7 mouse cellular contexts compared by ENCODE assay signal in genomic region chr16:97997383-97997731, GRCm38 (mm10). TPM values are rescaled to one million over a fixed set of nuclear protein-coding genes. Genes with fewer than 3 reads are reported as not detected.
DNase-seq lines count a peak whose midpoint lies in the region; ATAC-seq and TF ChIP-seq lines count a peak whose summit lies in the region.
"Not testable (repeated sequence)": the region's sequence is repeated elsewhere in the genome, so short reads cannot be mapped to it uniquely, and the experiment has no call there.

No protein-coding gene starts in this region.

- H3K4me3 ChIP-seq in cerebellum, adult 2 months (replicated peaks; ENCODE audit: insufficient read depth, low read depth, low read length), result peak overlapping the region; percentile 96
- H3K4me3 ChIP-seq in forebrain, embryonic 12.5 days (replicated peaks), result peak overlapping the region; percentile 57
- H3K4me3 ChIP-seq in heart, embryonic 15.5 days, result peak overlapping the region; percentile 67
- peak overlapping the region; percentile 53 for H3K4me3 ChIP-seq in intestine, postnatal 0 days (ENCODE audit: low read depth, low read length)
- H3K4me3 ChIP-seq in liver, adult 2 months (ENCODE audit: insufficient read depth, low read depth, low read length), result peak overlapping the region; percentile 69
- H3K4me3 ChIP-seq in megakaryocyte, embryonic 14.5 days (replicated peaks), result peak overlapping the region; percentile 94
- H3K4me3 ChIP-seq in neural tube, embryonic 15.5 days (replicated peaks), result peak overlapping the region; percentile 58

- H3K27ac ChIP-seq in cerebellum, adult 2 months (ENCODE audit: insufficient read depth, low read length); forebrain, embryonic 12.5 days; liver, adult 2 months (replicated peaks; ENCODE audit: insufficient read depth, low read depth, low read length): not testable (repeated sequence)
- peak overlapping the region; percentile 91 for H3K27ac ChIP-seq in heart, embryonic 15.5 days
- peak overlapping the region; percentile 86 for H3K27ac ChIP-seq in intestine, postnatal 0 days (ENCODE audit: low read depth, low read length)
- peak overlapping the region; percentile 76; the same call in 1 of the 2 replicates for H3K27ac ChIP-seq in neural tube, embryonic 15.5 days (replicated peaks)

- ATAC-seq in forebrain, embryonic 12.5 days (ENCODE audit: low FRiP score), result not testable (repeated sequence)
- peak; percentile 36 for ATAC-seq in heart, embryonic 15.5 days (replicated peaks; ENCODE audit: insufficient number of reproducible peaks, insufficient read depth, low FRiP score, low read depth)
- ATAC-seq in intestine, postnatal 0 days, result peak; percentile 29
- peak; percentile 83 for ATAC-seq in neural tube, embryonic 15.5 days (ENCODE audit: low FRiP score)

- DNase-seq in cerebellum, adult 2 months, result not testable (repeated sequence)
- peak; percentile 15 for DNase-seq in liver, adult 2 months (ENCODE audit: extremely low read depth, low read depth, low spot score)

- H3K27me3 ChIP-seq in cerebellum, adult 2 months (ENCODE audit: control insufficient read depth, insufficient read depth, low read length); forebrain, embryonic 12.5 days; heart, embryonic 15.5 days; intestine, postnatal 0 days (replicated peaks; ENCODE audit: control insufficient read depth, insufficient read depth, low read length); liver, adult 2 months (ENCODE audit: control insufficient read depth, insufficient read depth, low read length); megakaryocyte, embryonic 14.5 days (replicated peaks); neural tube, embryonic 15.5 days (replicated peaks): not testable (repeated sequence)

- H3K4me2 ChIP-seq in forebrain, embryonic 12.5 days, result peak overlapping the region; percentile 81
- H3K4me2 ChIP-seq in heart, embryonic 15.5 days, result peak overlapping the region; percentile 81
- H3K4me2 ChIP-seq in intestine, postnatal 0 days (replicated peaks; ENCODE audit: low read depth), result peak overlapping the region; percentile 73
- peak overlapping the region; percentile 86 for H3K4me2 ChIP-seq in neural tube, embryonic 15.5 days

- not testable (repeated sequence) for H3K79me2 ChIP-seq in liver, adult 2 months (ENCODE audit: control insufficient read depth, insufficient read depth, low read length)

- not testable (repeated sequence) for H3K36me3 ChIP-seq in forebrain, embryonic 12.5 days (replicated peaks); heart, embryonic 15.5 days; intestine, postnatal 0 days (ENCODE audit: control insufficient read depth, insufficient read depth); liver, adult 2 months (ENCODE audit: control insufficient read depth, insufficient read depth, low read length); neural tube, embryonic 15.5 days
- H3K36me3 ChIP-seq in megakaryocyte, embryonic 14.5 days (replicated peaks; ENCODE audit: low read length), result peaks cover 32% of the 10 kb centered on the region

- 1% methylated on average over 8 of the region's 8 CpGs for WGBS in cerebellum, adult 2 months
- 0% methylated on average over 8 of the region's 8 CpGs for WGBS in forebrain, embryonic 12.5 days
- 2% methylated on average over 8 of the region's 8 CpGs for whole genome bisulfite sequencing in heart, embryonic 15.5 days
- WGBS in intestine, postnatal 0 days, result under 1% methylated on average over 8 of the region's 8 CpGs
- under 1% methylated on average over 8 of the region's 8 CpGs for WGBS in liver, adult 2 months
- 0% methylated on average over 8 of the region's 8 CpGs for whole genome bisulfite sequencing in neural tube, embryonic 15.5 days

- H3K9me3 ChIP-seq in forebrain, embryonic 12.5 days, result peaks cover 14% of the 10 kb centered on the region; the same call in 1 of the 2 replicates
- not testable (repeated sequence) for H3K9me3 ChIP-seq in heart, embryonic 15.5 days (replicated peaks); intestine, postnatal 0 days (ENCODE audit: control insufficient read depth); neural tube, embryonic 15.5 days (replicated peaks)
- H3K9me3 ChIP-seq in megakaryocyte, embryonic 14.5 days, result peaks cover 19% of the 10 kb centered on the region

- TF ChIP-seq CTCF in cerebellum, adult 2 months (IDR thresholded peaks at IDR 0.05; ENCODE audit: borderline replicate concordance, insufficient read depth, low read depth, low read length); intestine, postnatal 0 days (IDR thresholded peaks at IDR 0.05; ENCODE audit: low read depth); liver, adult 2 months (IDR thresholded peaks at IDR 0.05; ENCODE audit: low read depth, low read length): not testable (repeated sequence)

- H3K9ac ChIP-seq in forebrain, embryonic 12.5 days, result peak overlapping the region; percentile 54
- peak overlapping the region; percentile 59 for H3K9ac ChIP-seq in heart, embryonic 15.5 days
- peak overlapping the region; percentile 46 for H3K9ac ChIP-seq in intestine, postnatal 0 days (ENCODE audit: low read depth, low read length)
- peak overlapping the region; percentile 35 for H3K9ac ChIP-seq in liver, adult 2 months (ENCODE audit: low read depth, low read length)
- peak overlapping the region; percentile 43 for H3K9ac ChIP-seq in neural tube, embryonic 15.5 days (replicated peaks)

- H3K4me1 ChIP-seq in cerebellum, adult 2 months (ENCODE audit: control insufficient read depth, insufficient read depth, low read length); intestine, postnatal 0 days (replicated peaks; ENCODE audit: control insufficient read depth, insufficient read depth, low read length); liver, adult 2 months (ENCODE audit: control insufficient read depth, insufficient read depth, low read length): not testable (repeated sequence)
- H3K4me1 ChIP-seq in forebrain, embryonic 12.5 days, result peaks cover 13% of the 10 kb centered on the region
- peaks cover 20% of the 10 kb centered on the region for H3K4me1 ChIP-seq in heart, embryonic 15.5 days (replicated peaks)
- peaks cover 58% of the 10 kb centered on the region for H3K4me1 ChIP-seq in megakaryocyte, embryonic 14.5 days
- peaks cover 18% of the 10 kb centered on the region for H3K4me1 ChIP-seq in neural tube, embryonic 15.5 days

- TF ChIP-seq POLR2A in cerebellum, adult 2 months (IDR thresholded peaks at IDR 0.05; ENCODE audit: borderline replicate concordance, insufficient read depth, low read length); liver, adult 2 months (IDR thresholded peaks at IDR 0.05; ENCODE audit: extremely low read depth, insufficient read depth, low read length): not testable (repeated sequence)

RNA-seq across cellular contexts. Expression of gene B230307C23Rik, which starts 0.2 kb away (rescaled TPM):
- polyA plus RNA-seq in cerebellum, adult 2 months (2012; rRNA removed), result 12.2 and 12.4 TPM in 2 replicates
- polyA plus RNA-seq in forebrain, embryonic 12.5 days (2016; fragmentation: Nextera tagmentation; extraction: Ambion mirVana), result 18.8 and 18.9 TPM in 2 replicates
- polyA plus RNA-seq in heart, embryonic 15.5 days (2015; fragmentation: Nextera tagmentation; extraction: Ambion mirVana), result 11.0 and 12.3 TPM in 2 replicates
- 22.8 and 30.5 TPM in 2 replicates for polyA plus RNA-seq in intestine, postnatal 0 days (2015; fragmentation: Nextera tagmentation; extraction: Ambion mirVana)
- total RNA-seq in liver, adult 2 months (2014; rRNA removed), result 7.8 and 8.0 TPM in 2 replicates
- 3.9 and 5.4 TPM in 2 replicates for polyA plus RNA-seq in liver, adult 2 months (2012; rRNA removed)
- polyA plus RNA-seq in megakaryocyte, embryonic 14.5 days (2012; ENCODE audit: insufficient read depth, low replicate concordance), result 5.0 TPM in 1 of 2 replicates, not detected in the other
- 17.7 and 20.1 TPM in 2 replicates for polyA plus RNA-seq in neural tube, embryonic 15.5 days (2015; fragmentation: Nextera tagmentation; extraction: Ambion mirVana)

RNA-seq across cellular contexts. Expression of gene Zbtb21, which starts 34.9 kb away (rescaled TPM):
- 18.0 and 22.6 TPM in 2 replicates for polyA plus RNA-seq in cerebellum, adult 2 months (2012; rRNA removed)
- 14.2 and 14.3 TPM in 2 replicates for polyA plus RNA-seq in forebrain, embryonic 12.5 days (2016; fragmentation: Nextera tagmentation; extraction: Ambion mirVana)
- polyA plus RNA-seq in heart, embryonic 15.5 days (2015; fragmentation: Nextera tagmentation; extraction: Ambion mirVana), result 6.4 and 7.4 TPM in 2 replicates
- 4.1 and 4.2 TPM in 2 replicates for polyA plus RNA-seq in intestine, postnatal 0 days (2015; fragmentation: Nextera tagmentation; extraction: Ambion mirVana)
- 4.2 and 5.7 TPM in 2 replicates for total RNA-seq in liver, adult 2 months (2014; rRNA removed)
- 7.2 and 8.8 TPM in 2 replicates for polyA plus RNA-seq in liver, adult 2 months (2012; rRNA removed)
- 13.6 and 18.1 TPM in 2 replicates for polyA plus RNA-seq in megakaryocyte, embryonic 14.5 days (2012; ENCODE audit: insufficient read depth, low replicate concordance)
- 11.8 and 12.3 TPM in 2 replicates for polyA plus RNA-seq in neural tube, embryonic 15.5 days (2015; fragmentation: Nextera tagmentation; extraction: Ambion mirVana)

RNA-seq across cellular contexts. Expression of gene C2cd2, which starts 35.0 kb away (rescaled TPM):
- polyA plus RNA-seq in cerebellum, adult 2 months (2012; rRNA removed), result 17.3 and 17.6 TPM in 2 replicates
- 13.0 and 14.5 TPM in 2 replicates for polyA plus RNA-seq in forebrain, embryonic 12.5 days (2016; fragmentation: Nextera tagmentation; extraction: Ambion mirVana)
- polyA plus RNA-seq in heart, embryonic 15.5 days (2015; fragmentation: Nextera tagmentation; extraction: Ambion mirVana), result 15.2 and 18.5 TPM in 2 replicates
- polyA plus RNA-seq in intestine, postnatal 0 days (2015; fragmentation: Nextera tagmentation; extraction: Ambion mirVana), result 12.6 and 12.7 TPM in 2 replicates
- 56.7 and 57.1 TPM in 2 replicates for total RNA-seq in liver, adult 2 months (2014; rRNA removed)
- 173 and 183 TPM in 2 replicates for polyA plus RNA-seq in liver, adult 2 months (2012; rRNA removed)
- 7.4 and 11.5 TPM in 2 replicates for polyA plus RNA-seq in megakaryocyte, embryonic 14.5 days (2012; ENCODE audit: insufficient read depth, low replicate concordance)
- 18.4 and 20.6 TPM in 2 replicates for polyA plus RNA-seq in neural tube, embryonic 15.5 days (2015; fragmentation: Nextera tagmentation; extraction: Ambion mirVana)
